Mouse (Mus musculus) NIH3T3 (cell line): ENCODE measurements around the gene Cyp27a1.

Experiments
- DNase-seq: peaks from one replicate; pipeline ENCODE4 v3.0.0-alpha.2; 2012; ENCODE audit warnings: low read depth

The Cyp27a1 gene

GRCm38 (mm10) chr1:74713099-74713858 lies at the start of gene Cyp27a1:
TSS of gene Cyp27a1 (plus strand) at chr1:74713574.
- DNase-seq, result no peak

GRCm38 (mm10) chr1:74665153-74665552 lies 48.2 kb upstream of the Cyp27a1 start:
- no peak for DNase-seq

GRCm38 (mm10) chr1:74668371-74668770 lies 45.0 kb upstream of the Cyp27a1 start:
- no peak for DNase-seq

GRCm38 (mm10) chr1:74672731-74673130 lies 40.6 kb upstream of the Cyp27a1 start:
- peak; percentile 25 for DNase-seq

DNA sequence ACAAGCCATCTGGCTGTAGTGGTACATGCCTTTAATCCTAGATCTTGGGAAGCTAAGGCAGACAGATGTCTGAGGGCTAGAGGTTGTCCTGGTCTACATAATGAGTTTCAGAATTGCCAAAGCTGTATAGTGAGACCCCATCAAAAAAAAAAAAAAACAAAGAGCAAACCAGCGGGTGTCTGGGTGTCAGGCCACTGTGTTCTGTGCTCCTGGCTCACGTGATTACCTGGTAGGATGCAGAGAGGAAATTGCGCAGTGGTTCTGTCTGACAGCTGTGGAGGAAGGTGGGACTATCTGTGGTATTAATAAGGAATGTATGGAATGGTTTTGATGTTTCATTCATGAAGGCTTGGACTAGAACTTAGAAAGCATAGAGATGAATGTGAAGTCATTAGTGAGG lies 36.5 kb upstream of the Cyp27a1 start:
- DNase-seq, result no peak

DNA sequence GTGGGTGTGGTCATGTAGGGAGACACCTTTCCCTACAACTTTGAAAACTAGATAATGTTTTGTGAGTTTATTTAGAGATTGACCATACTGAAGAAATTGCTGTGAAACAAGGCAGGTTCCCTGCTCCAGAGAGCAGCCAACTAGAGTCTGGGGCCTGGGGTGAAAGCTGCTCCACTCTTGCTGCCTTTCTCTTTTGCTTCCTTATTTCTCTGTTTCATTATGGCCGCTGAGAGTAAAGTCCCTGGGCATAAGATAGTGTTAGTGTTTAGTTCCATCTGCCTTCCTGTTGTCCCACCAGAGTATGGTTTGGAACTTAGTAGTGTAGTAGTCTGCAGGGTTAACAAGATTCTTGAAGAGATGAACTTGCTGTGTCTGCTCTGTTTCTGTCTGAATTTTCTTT lies 35.5 kb upstream of the Cyp27a1 start:
- DNase-seq, result no peak

DNA sequence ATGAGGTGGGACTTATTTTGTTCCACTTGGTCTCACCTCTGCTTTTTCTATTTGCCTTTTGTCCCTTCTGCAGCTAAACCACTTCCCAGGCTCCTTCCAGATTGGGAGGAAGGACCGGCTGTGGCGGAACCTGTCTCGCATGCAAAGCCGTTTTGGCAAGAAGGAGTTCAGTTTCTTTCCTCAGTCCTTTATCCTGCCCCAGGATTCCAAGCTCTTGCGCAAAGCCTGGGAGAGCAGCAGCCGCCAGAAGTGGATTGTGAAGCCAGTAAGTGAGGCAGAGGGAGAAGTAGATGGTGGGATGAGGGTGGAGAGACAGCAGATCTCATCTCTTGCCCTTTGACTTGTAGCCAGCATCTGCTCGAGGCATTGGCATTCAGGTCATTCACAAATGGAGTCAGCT lies 26.2 kb upstream of the Cyp27a1 start:
- DNase-seq, result no peak

- DNase-seq, result no peak
Measured at GRCm38 (mm10) chr1:74693891-74694583, 19.3 kb upstream of the Cyp27a1 start.

GRCm38 (mm10) chr1:74695836-74696235 lies 17.5 kb upstream of the Cyp27a1 start:
- no peak for DNase-seq

DNA sequence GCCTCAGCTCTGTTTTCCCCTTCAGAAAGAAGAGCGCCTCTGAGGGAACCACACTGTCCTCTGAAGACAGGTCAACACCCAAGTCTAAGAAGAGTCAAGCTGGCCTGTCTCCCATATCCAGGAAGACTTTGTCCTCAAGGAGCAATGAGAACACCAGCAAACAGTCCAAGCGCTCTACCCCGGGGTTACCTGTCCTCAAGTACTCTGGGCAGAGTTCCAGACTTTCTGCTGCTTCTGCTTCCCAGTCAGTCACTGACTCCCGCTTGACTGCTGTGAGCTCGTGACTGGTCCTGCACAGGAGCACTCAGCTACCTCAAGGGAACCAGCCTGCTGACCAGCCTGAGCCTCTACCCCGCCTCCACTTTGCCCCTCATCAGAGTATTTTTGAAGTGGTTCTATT lies 16.0 kb upstream of the Cyp27a1 start:
- no peak for DNase-seq

GRCm38 (mm10) chr1:74698353-74698752 lies 15.0 kb upstream of the Cyp27a1 start:
- DNase-seq, result no peak

DNA sequence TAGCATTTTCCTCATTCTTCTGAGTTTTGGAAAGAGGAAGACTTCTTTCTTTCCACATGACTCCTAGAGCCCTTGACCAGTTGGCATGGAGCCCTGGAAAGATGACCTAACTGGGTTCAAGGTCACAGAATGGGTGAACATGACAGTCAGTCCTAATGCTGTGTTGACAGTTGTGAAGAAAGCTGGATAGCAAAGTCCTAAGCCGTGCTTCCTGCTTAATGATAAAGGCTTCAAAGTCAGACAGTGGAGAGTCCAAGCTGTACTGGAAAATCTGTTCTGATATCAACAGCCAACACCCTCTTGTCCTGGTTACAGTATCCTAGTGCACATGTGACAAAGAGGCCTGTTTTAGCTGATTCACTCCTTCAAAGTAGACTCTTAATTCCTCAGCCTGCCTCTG lies 14.6 kb upstream of the Cyp27a1 start:
- DNase-seq, result no peak

GRCm38 (mm10) chr1:74702142-74702553 lies 11.2 kb upstream of the Cyp27a1 start:
- no peak for DNase-seq

DNA sequence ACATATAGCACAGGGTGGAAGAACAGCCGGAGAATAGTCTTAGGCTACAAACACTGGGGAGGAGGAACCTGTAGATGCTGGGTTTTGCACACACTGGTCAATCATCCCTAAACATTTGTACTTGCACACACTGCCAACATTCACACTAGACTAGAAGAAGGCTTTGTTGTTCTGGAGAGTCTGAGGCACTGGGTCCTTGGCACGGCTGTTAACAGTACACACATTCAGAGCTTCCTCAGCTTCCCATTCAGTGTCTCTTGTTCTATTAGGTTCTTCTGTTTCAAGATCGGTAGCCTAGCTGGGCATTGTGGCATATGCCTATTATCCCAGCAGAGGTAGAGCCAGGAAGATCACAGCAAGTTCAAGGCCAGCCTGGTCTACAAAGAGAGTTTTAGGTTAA lies 9.2 kb upstream of the Cyp27a1 start:
- no peak for DNase-seq

- no peak for DNase-seq
Measured at GRCm38 (mm10) chr1:74705016-74705415, 8.4 kb upstream of the Cyp27a1 start.

- no peak for DNase-seq
Measured at GRCm38 (mm10) chr1:74709566-74709965, 3.8 kb upstream of the Cyp27a1 start.

- DNase-seq, result no peak
Measured at GRCm38 (mm10) chr1:74712046-74712445, 1.3 kb upstream of the Cyp27a1 start.

GRCm38 (mm10) chr1:74712461-74713098 lies 794 bp upstream of the Cyp27a1 start:
- DNase-seq, result no peak

- DNase-seq, result no peak
Measured at GRCm38 (mm10) chr1:74713859-74714730, 721 bp downstream of the Cyp27a1 start.

DNA sequence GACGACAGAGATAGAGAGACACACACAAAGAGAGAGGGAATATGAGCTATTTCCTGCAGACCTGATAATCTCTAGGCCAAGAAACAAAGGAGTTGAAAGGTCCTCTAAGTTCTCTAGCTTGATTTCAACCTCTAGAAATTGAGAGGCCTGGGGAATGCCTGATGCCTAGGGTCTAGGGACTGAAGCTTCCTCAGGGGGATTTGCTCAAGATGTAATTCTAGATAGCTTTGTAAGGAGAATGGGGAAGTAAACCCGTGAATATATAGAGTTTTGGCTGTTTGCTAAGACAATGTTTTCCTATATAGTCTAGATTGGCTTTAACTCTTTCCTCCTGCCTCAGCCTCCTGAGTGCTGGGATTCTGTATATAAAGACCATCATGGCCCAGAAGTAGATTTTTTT lies 1.6 kb downstream of the Cyp27a1 start:
- no peak for DNase-seq

- DNase-seq, result no peak
Measured at GRCm38 (mm10) chr1:74715468-74715867, 2.1 kb downstream of the Cyp27a1 start.

DNA sequence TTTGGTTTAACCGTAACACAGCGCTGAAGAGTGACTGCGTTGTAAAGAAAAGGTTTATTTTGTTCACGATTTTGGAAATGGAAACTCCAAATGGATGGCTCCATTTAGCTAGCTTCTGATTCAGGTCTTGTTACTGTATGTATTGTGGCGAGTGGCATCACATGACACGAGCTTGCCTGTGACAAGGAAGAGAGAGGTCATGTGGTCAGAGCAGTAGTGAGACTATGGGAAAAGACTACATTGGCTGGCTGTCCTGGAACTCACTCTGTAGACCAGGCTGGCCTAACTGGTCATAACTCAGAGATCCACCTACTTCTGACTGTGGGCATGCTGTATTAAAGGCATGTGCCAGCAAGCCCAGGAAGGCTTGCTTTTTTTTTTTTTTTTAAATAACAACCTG lies 2.5 kb downstream of the Cyp27a1 start:
- no peak for DNase-seq
